Mouse (Mus musculus) thymus, postnatal 36 days (tissue): Measurements from ENCODE around the gene Vmn1r131.
"Not testable (repeated sequence)": the region's sequence is repeated elsewhere in the genome, so short reads cannot be mapped to it uniquely, and the experiment has no call there.

Experiments used
- DNase-seq, 2 experiments: peaks; one replicate each; pipeline ENCODE4 v3.0.0; 2022; ENCODE audit warnings: mixed read lengths in 2 of 2

Vmn1r131 gene

DNA sequence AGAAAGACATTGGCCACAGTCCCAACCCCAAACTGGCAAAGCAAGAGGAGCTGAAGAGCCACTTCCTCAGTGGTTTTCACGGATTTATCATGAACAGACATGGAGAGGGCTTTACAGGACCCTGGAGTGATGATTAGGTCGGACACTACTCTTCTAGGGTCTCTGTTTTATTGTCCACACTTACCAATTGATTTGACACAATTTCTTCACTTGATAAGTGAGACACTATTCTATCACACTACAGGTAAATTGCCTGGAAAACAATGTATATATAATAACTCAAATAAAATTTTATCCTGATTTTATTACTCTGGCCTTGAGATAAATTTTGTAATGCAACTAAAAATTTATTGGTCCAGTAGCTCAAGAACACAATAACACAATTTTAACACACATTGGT is at the start of gene Vmn1r131:
Vmn1r131 (minus strand) TSS at position 101 of the 400 bp plus-strand sequence.
- DNase-seq: not testable (repeated sequence)

DNA sequence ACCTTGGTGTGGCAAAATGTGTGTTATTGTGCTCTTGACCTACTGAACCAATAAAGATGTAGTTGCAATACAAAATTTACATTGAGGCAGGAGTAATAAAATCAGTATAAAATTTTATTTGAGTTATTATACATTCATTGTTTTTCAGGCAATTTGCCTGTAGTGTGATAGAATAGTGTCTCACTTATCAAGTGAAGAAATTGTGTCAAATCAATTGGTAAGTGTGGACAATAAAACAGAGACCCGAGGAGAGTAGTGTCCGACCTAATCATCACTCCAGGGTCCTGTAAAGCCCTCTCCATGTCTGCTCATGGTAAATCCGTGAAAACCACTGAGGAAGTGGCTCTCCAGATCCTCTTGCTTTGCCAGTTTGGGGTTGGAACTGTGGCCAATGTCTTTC is 34.4 kb downstream of the Vmn1r131 start, which contains the start of gene Vmn1r130:
Vmn1r130 (plus strand) TSS at position 301 of the 400 bp plus-strand sequence.
- DNase-seq: not testable (repeated sequence)
